Mouse (Mus musculus): ENCODE data around the gene Isg20l2.

GRCm38 (mm10) chr3:87899266-87899665 is 30.8 kb upstream of the Isg20l2 start:
- TF ChIP-seq CTCF (IDR thresholded peaks at IDR 0.05; ENCODE audit: low read depth, low read length) = no peak
- no peak for TF ChIP-seq POLR2AphosphoS5 (IDR thresholded peaks at IDR 0.05; ENCODE audit: insufficient replicate concordance, low read depth, low read length)
- no peak for TF ChIP-seq GATA2 (IDR thresholded peaks at IDR 0.05; ENCODE audit: borderline replicate concordance, low read depth, low read length)

Measured in G1E (cell line).